Mouse (Mus musculus): ENCODE results near the gene Zfhx3.

DNA sequence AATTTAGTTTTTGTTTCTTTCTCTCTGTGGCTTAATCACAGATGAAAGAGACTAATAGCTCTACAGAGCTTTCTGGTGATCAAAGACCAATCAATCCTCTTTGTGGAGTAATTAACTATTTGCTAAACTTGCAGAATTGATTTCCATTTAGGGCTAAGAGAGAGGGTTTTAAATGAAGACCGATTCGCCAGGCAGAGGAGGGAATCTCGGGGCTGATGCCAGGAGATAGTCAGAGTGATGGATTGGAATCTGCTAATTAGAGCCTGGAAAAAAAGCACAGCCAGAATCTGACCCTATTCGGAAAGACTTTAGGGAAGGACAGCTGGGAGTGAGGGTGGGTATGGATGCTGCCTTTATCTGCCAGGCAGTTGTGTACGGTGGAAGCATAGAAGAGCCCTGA is 490.9 kb downstream of the Zfhx3 start:
- TF ChIP-seq POLR2A (IDR thresholded peaks at IDR 0.05; ENCODE audit: borderline replicate concordance, low read depth, low read length), result no peak
- no peak for TF ChIP-seq CTCF (IDR thresholded peaks at IDR 0.05; ENCODE audit: low read depth, low read length)
